Mouse (Mus musculus) A20 (cell line): ENCODE data around the gene Hunk.

ENCODE experiments used
- DNase-seq: peaks from one replicate; pipeline ENCODE4 v3.0.0-alpha.2; 2011; ENCODE audit warnings: low read depth, low spot score

The Hunk gene

DNA sequence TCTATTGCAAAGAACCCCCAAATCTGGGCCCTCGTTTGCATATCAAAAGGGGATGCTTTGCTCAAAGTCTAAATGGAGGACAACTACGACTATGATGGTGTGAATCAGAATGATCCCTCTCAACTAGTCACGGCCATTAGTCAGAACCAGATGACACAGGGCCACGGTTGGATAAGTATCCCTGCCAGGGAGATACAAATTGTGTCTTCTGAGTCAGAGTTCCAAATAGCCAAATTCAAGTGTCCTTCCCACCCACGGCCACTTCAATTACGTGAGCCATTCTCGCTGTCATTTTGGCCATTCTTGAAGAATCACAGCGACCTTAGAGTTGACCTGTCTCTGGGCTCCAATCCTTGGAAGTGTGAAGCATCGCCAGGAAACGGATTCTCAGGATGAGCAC lies 119.4 kb downstream of the Hunk start:
- DNase-seq, result no peak

DNA sequence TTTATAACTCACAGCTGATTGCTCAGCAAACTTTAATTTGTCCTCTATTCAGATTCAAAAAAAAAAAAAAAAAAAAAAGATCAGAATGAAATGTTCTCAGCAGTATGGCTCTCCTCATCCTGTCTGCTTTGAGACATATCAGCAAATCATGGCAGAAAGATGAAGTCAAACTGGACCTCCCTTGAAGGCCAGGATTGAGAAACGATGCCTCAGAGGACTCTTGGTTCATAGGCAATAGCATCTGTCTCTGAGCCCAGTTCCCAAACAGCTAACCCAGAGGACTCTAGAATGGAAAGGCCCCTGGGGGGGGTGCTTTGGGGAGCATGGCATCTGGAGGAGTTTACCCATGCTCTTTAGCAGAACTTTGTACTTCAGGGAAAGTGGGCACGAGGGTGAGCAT lies 119.9 kb downstream of the Hunk start:
- DNase-seq, result no peak

DNA sequence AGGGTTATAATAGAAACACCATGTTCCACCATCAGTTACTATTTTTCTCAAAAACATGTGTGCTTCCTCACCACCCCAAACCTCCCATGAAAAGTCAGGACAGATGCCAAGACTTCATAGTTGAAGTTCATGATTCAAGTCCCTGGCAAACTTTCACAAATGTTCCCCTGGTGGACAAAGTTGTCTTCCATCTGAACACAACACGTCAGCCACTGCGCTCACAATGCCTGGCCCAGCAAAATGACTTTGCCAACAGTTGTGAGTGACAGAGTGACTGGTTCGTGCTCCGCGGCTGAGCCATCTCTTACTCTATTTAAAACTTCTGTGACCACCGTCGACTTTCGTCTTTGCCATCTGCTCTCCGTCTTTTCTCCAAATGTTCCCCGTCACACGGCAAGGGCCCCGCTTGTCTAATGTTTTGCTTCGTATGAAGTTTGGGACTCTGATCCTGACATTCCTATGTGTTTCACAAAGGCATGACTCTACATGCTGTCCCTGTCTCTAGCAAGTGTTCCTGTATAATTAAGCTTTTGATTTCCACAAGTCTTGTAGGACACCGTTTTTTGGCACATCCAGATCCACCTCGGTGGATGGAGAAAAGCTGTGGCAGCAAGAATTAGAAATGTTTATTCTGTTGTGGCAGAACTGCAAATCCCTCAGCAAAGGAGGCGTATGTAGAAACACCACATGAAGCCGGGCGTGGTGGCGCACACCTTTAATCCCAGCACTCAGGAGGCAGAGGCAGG lies 125.9 kb downstream of the Hunk start:
- no peak for DNase-seq

DNA sequence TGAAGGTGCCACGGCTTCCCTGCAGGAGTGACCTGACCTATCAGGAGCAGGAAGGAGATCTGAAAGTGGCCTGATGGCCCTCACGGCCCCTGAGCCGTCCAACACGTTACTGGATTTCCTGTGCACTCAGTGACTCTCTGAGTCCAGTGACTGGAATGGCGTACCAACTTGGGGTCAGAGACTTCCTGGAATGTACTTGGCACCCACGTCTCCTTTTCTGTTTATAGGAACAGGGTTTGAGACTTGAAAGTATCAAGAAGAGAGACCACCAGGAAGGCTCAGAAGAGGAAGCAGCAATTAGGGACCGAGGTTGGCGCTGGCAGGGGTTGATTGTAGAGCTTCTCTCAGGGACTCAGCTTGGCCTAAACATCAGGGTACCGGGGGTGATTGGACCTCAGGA lies 131.2 kb downstream of the Hunk start:
- DNase-seq, result no peak

DNA sequence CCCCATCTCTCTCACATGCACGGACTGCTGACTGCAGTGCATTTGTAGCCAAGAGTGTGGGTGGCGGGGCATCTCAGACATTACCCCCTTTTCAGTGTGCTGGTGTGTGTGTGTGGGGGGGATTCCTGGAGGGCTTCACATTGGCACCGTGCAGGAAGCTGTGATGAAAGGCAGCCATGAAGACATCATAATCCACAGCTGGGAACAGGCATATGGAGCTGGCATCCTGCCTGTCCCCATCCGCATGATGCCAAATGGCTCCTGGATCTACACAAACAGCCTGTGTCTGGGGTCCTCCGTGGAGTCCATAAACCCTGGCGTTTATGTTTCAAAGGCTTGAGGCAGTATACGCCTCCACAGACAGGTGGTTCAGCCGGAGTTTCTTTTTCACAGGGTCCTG lies 132.4 kb downstream of the Hunk start:
- no peak for DNase-seq

DNA sequence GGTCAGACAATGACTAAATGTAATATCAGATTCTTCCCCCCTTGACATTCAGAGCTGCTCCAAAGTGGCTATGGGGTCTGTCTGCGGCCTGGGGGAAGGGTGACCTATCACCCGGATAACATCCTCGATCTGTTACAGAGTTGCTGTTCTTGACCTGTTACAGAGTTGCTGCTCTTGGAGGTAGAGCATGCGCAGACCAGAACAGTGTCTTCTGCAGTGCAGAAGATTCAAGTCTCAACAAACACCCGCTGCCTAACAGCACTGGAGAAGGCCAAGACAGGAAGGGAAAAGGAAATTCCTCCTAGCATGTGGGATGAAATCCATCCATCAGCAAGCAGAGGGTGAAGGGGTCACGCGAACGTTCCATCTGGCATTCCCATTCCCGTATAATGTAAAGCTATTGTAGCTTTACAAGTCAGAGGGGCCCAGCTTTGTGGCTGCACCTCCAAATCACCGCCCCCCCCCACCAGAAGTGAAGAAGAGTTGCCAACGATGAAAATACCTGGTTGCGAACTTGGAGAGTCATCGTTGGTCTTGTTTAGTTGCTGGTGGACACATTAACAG lies 133.0 kb downstream of the Hunk start:
- no peak for DNase-seq

DNA sequence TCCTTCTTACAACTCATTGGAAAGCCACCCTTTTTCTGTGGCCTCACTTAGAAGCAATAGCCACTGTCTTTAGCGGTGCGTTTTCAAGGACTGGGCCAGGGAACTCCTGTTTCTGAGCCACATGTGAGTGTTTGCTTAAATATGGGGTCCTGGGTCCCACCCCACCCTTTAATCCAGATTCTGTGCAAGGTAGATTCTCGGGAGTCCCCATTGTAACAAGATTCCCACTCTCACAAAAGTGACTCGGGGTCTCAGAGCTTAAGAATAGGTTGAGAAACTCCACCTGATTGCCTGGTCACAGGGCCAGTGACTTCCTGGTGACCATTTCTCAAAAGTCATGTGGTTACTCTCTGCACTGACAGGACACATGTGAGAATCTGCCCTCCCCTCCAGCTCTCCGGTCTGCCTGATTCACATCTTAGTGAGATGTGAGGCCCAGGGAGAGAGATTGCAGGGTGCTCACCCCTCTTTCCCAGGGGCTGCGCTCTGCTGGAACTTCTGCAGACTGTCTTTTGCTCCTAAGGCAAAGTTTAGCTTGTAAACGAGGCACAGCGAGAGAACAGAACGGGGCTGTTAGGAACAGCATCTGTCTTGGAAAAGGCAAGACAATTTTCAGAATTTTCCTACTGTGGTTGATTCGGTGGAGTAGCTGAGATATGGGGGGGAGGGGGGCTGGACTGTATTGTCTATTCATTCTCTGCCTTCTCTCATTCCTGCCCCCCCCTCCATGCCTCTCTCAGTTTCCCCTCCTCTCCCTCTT lies 135.6 kb downstream of the Hunk start:
- no peak for DNase-seq

DNA sequence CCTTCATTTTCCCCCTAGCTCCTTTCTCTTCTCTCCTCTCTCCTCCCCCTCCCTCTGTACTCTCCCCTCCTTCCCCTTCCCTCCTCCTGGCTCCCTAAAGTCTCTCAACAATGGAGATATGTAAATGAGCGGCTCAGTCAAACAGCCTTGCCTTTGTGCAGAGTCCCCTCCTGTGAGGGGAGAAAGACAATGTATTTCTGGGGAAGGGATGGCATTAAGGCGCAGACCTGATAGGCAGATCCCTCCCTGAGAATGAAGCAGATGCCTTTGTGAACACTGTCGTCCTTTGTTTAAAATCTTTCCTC lies 136.1 kb downstream of the Hunk start:
- no peak for DNase-seq

DNA sequence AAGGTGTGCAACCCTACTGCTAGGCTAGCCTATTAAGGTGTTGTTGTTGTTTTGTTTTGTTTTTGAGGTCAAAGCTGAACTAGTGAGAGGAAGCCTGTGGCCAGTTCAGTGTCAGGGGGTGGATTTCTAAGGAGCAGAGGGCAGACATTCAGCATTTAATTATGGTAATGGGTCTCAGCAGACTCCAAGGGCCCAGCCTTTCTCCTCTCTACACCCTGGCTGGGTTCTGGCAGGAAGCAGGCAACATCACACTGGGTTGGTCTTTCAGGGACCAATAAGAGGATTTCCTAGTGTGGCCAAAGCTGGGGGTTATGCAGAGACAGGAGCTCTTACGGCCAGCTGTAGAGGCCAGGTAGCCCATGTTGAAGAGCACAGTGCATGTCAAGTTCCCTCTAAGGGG lies 136.8 kb downstream of the Hunk start:
- no peak for DNase-seq

DNA sequence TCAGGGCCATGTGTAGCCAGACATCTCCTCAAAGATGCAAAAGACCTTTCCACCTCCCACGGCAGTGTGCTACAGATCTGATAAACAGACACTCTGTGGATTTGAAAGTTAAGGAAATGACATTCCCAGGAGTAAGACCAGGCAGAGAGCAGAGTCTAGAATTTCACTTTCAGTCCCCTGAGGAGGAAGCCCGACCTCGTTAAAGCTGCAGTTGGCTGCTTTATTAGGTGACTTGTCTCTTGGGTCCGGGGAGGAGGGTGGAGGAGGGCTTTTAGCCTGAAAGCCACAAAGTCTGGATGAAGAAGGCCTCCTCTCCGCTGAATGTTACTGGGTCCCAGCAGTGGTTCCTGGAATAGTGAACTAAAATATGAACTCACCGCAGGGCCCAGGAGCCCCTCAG lies 137.6 kb downstream of the Hunk start:
- no peak for DNase-seq

DNA sequence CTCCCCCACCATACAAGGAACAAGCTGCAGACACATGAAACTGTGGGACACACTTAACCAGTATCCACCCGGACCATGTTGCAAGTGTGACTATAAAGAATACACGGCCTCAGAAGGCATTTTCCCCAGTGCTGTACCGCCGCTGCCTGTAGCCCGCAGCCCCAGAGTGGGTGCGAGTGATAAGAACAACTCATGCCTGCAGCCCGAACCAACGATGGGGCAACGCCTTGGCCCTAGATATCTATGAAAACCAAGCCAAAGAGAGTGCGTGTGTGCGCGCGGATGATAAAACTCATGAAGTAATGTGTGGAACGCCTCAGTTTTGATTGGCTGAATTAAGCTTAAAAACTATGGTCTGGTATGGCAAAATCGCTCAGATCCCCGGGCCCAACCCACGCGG lies 138.1 kb downstream of the Hunk start:
- DNase-seq, result no peak

DNA sequence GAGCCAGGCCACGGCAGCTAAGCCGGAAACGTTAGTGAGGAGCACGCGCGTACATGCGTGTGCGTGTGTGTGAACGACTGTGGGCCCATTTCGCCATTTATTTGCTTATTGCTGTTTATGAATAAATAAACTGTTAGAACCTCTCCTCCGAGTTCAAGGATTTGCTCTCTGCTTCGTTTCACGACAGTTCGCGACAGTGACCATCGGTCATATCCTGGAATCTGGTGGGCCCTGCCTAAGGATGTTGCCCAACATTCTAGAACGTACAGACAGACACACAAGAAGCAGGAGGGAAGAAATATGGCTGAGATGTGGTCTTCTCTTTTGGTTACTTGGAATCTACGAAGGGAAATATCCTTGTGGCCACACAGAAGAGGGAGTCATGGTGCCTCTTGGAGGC lies 138.6 kb downstream of the Hunk start:
- no peak for DNase-seq

DNA sequence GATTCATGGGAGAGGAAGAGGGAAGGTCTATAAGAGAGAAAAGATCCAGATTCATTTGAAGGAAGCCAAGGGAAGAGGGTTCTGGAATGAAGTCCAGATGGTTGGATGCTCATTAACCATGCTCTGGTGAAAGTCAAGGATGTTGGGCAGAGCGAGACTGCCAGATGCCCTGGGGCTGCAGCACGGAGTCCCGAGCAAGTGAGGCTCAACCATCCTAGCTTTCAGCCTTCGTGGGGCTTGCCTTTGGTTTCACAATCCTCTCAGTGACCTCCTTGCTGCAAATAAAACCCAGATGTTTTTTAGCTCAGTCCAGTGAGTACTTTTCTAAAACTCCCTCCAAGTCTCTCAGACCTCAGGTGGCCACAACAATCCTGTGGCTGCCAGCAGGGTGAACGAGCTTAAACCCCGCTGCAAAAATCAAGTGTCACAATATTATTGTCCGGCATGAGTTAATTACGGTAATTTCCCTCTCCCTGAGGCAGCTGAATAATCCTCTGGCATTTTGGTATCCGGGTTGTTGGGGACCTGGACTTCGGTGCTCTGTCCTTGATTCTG lies 147.4 kb downstream of the Hunk start:
- no peak for DNase-seq

DNA sequence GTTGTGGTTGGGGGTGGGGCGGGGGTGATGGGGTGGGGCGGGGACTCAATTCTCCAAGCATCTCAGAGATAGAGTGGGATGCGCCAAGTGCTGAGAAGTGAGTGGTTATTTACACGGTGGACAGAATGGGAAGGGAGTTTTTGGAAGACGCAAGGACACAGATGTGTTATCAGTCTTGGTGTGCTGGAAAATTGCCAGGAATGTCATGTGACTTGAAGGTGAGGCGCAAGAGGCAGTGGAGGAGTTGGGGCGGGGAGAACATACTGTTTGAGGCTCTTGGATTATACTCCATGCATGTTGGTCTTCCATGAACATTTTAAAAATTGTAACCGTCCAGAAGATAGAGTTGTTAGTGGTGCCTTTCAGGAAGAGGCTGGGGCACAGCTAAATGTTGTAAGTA lies 148.8 kb downstream of the Hunk start:
- no peak for DNase-seq

DNA sequence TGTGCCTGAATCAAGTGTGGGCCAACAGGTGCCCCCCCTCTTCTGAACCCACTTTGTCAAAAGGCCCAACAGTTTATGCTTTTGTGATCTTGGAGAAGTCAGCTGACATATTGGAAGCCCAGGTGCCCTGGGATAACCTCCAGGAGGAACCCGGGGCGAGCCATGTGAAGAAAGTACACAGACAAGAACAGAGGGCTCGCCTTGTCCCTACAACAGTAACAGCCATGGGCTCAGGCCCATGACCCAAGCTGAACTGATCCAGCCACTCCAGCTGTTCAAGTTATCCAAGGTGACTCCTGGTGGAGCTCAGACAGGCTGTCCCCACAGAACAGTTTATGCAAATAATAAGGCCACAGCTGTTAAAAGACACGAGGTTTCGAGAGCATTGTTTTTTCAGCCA lies 153.1 kb downstream of the Hunk start:
- DNase-seq, result no peak

DNA sequence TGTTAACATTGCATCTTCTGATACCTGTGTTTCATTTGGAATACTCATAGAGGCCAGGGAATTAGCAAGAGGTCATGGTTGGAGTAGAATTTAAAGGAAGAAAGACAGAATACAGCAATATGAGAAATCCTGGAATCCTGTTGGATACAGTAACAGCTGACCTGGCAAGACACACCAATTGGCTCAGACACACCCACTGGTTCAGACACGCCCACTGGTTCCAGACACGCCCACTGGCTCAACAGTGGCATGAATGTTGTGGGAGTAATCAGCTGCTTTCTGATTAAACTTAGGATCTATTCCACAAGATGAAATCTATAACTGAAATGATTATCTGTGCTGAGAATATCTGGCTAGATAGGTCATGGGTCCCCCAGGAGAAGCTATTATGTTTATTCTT lies 155.4 kb downstream of the Hunk start:
- DNase-seq, result no peak

DNA sequence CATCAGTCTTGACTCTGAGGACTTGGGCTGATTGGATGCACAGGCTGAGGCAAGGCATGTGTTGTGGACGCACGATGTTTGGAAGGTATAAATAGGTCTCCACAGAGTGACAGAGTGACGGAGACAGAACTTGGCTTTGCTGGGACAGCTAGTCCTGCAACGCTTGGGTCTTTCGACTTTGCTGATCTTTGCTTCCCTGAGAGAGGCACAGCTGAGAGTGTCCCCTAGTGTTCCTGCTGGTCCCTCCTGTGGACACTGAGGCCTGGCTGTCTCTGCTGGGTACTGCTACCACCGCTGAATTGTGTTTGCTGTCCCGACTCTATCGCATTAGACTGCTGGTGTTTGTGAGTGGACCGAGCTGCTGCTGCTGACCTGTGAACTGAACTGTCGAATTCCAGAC lies 156.6 kb downstream of the Hunk start:
- no peak for DNase-seq

DNA sequence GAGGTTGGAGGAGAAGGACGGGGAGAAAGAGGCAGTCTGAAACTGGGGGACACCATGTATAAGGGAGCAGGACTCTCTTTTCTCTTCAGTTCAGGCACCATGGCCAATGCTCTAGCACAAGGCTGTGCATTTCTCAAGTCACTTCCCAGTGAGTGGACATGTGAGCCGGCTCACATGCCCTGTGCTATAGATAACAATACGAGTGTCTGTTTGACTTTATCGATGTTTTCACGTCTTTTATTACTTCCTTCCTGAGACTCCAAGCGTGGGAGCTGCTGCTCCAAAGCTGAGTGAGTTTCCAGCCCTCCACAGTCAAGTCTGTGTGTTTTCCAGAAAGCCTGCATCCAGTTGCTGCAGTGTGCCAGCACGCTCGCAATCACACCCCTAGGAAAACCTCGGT lies 158.4 kb downstream of the Hunk start:
- no peak for DNase-seq

DNA sequence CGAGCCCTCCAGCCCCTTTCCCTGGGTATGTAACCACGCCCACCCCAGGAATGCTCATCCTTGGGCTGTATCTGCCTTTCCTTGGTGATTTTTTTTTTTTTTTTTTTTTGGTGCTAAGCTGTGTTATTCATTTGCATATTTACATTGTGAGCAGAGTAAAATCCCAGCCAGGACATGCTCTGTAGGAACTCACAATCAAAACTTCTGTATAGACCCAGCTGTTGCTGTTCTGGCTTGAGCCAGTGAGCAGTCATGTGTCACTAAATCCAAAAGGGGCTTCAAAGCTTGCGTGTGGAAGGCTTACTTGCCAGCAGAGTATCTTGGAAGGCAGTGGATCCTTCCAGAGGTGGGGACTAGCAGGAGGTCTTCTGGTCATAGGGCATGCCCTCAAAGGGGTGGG lies 159.7 kb downstream of the Hunk start:
- no peak for DNase-seq

DNA sequence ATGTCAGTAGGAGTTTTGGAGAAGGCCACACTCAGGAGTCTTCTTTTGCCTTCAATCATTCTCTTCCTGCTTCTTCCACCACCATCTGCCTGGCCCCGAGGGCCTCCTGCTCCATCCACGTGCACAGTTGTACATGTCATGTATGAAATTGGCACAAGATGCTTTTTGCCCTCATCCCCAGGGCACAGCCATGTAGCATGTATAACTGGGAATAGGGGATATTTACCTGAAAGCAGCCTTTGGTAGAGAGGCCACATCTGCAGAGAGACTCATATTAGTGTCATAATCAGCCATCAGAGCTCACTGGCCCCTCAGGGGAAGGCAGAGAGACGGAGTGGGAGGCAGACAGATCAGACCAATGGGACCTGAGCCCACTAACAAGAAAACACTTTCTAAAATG lies 160.8 kb downstream of the Hunk start:
- DNase-seq, result no peak

DNA sequence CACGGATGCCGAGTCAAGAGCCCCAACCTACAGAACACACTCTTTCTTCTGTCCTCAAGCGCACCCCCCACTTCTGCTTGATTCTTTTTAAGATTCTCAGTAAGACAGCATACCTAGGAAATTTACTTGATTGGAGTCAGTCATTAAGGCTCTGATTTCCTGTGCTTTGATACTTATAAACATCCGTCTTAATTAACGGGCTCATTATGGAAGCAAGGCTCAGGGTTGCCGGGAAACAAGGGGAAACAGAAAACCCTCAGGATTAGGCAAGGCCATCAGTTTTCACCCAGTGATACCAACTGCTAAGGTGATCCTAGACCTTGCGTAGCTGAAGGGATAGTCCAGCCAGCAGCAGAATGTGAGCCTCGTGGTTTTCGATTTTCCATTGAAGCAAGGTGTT lies 162.2 kb downstream of the Hunk start:
- DNase-seq, result no peak
